Mouse (Mus musculus): ENCODE results near the gene Slc22a6. TPM values are rescaled to one million over a fixed set of nuclear protein-coding genes. Genes with fewer than 3 reads are reported as not detected.

Gene Slc22a6
- polyA plus RNA-seq (2012; rRNA removed; ENCODE audit: low replicate concordance), result not detected in 2 replicates

DNA sequence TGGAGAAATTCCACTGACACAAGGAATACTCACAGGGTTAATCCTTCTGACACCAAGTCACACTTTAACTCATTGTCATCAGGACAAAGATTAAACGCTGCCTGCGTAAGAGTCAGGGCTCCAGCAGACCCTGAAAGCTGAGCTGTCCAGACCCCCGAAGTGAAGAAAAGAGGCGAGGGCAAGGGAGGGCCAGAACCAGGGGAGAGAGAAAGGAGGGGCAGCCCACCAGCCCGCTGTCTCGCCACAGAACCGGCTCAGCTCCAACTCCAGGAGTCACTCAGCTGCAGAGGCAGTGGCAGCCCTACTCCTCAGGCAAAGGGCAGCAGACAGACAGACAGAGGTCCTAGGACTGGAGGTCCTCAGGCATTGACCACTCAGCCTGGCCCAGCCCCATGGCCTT, at the start of gene Slc22a6:
Gene Slc22a6 (plus strand): TSS at position 136 of the 400 bp plus-strand sequence.

DNA sequence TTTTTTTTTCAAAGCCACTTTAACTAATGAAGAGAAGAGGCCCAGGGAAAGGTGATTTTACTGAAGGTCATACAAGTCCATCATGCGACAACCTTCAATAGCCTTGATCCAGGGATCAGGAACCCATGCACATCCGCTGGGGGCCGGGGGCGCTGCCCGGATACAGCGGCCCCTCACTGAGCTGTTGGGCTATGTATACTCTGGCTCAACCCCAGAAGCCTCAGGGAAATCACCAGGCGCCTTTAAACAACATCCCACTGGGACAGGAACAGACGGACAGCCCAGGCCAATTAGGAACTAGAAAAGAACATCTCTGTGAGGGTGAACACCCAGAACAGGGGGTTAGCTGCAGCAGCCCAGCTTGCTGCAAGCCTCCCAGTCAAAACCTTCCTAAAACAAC, 26.9 kb upstream of the Slc22a6 start, which contains the start of gene Slc22a8:
Gene Slc22a8 (plus strand): TSS at position 301 of the 400 bp plus-strand sequence.

DNA sequence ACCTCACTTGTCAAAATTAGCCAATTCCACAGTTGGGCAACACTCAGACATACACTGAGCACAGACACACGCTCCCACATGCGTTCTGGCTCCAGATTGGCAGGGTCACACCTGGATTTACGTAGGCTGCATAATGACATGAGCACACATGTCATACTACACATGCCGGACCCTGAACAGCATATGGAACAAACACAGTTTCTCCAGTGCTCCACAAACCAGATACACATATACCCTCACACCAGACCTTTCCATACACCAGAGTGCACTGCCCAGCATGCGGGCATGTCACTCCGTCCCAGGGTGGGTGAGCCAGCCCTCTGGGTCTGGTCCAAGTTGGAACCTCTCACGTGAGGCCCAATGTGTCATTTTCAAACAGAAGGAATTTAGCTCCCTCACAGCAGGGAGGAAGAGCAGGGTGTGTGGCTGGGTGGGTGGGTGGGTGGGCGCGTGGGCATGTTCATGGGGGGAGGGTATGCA, 45.6 kb downstream of the Slc22a6 start, which contains the start of gene Chrm1:
Gene Chrm1 (plus strand): TSS at position 430 of the 480 bp plus-strand sequence.

Other genes with a start within 250 kb of the Slc22a6 start
- gene Slc22a30, start 212.9 kb upstream of the Slc22a6 start, polyA plus RNA-seq (2012; rRNA removed; ENCODE audit: low replicate concordance), result 0.06 TPM in 1 of 2 replicates, not detected in the other
- gene Slc22a8, start 26.8 kb upstream of the Slc22a6 start, polyA plus RNA-seq (2012; rRNA removed; ENCODE audit: low replicate concordance), result 0.03 TPM in 1 of 2 replicates, not detected in the other
- gene Chrm1, start 45.8 kb downstream of the Slc22a6 start, polyA plus RNA-seq (2012; rRNA removed; ENCODE audit: low replicate concordance), result 0.15 TPM in 1 of 2 replicates, not detected in the other
- gene Slc3a2, start 105.3 kb downstream of the Slc22a6 start, polyA plus RNA-seq (2012; rRNA removed; ENCODE audit: low replicate concordance), result 230 and 245 TPM in 2 replicates
- 29.9 and 51.4 TPM in 2 replicates for gene Wdr74, start 117.8 kb downstream of the Slc22a6 start, polyA plus RNA-seq (2012; rRNA removed; ENCODE audit: low replicate concordance)
- gene 1700092M07Rik, start 122.7 kb downstream of the Slc22a6 start, polyA plus RNA-seq (2012; rRNA removed; ENCODE audit: low replicate concordance), result not detected in 2 replicates
- 89.0 and 134 TPM in 2 replicates for gene Stx5a, start 123.4 kb downstream of the Slc22a6 start, polyA plus RNA-seq (2012; rRNA removed; ENCODE audit: low replicate concordance)
- gene Nxf1, start 139.0 kb downstream of the Slc22a6 start, polyA plus RNA-seq (2012; rRNA removed; ENCODE audit: low replicate concordance), result 93.8 and 152 TPM in 2 replicates
- 255 and 279 TPM in 2 replicates for gene Tmem223, start 153.0 kb downstream of the Slc22a6 start, polyA plus RNA-seq (2012; rRNA removed; ENCODE audit: low replicate concordance)
- 92.4 and 101 TPM in 2 replicates for gene Tmem179b, start 156.4 kb downstream of the Slc22a6 start, polyA plus RNA-seq (2012; rRNA removed; ENCODE audit: low replicate concordance)
- gene Taf6l, start 168.4 kb downstream of the Slc22a6 start, polyA plus RNA-seq (2012; rRNA removed; ENCODE audit: low replicate concordance), result 15.5 and 19.6 TPM in 2 replicates
- gene Polr2g, start 180.5 kb downstream of the Slc22a6 start, polyA plus RNA-seq (2012; rRNA removed; ENCODE audit: low replicate concordance), result 72.1 and 72.3 TPM in 2 replicates
- 2.1 and 3.7 TPM in 2 replicates for gene Zbtb3, start 184.5 kb downstream of the Slc22a6 start, polyA plus RNA-seq (2012; rRNA removed; ENCODE audit: low replicate concordance)
- gene Ttc9c, start 201.3 kb downstream of the Slc22a6 start, polyA plus RNA-seq (2012; rRNA removed; ENCODE audit: low replicate concordance), result 19.7 and 28.1 TPM in 2 replicates
- 13.8 and 28.4 TPM in 2 replicates for gene Hnrnpul2, start 202.0 kb downstream of the Slc22a6 start, polyA plus RNA-seq (2012; rRNA removed; ENCODE audit: low replicate concordance)
- 1.4 TPM in 1 of 2 replicates, not detected in the other for gene AC129217.1, start 211.7 kb downstream of the Slc22a6 start, polyA plus RNA-seq (2012; rRNA removed; ENCODE audit: low replicate concordance)
- 401 and 771 TPM in 2 replicates for gene Bscl2, start 219.4 kb downstream of the Slc22a6 start, polyA plus RNA-seq (2012; rRNA removed; ENCODE audit: low replicate concordance)
- 0.45 and 1.2 TPM in 2 replicates for gene Gng3, start 221.2 kb downstream of the Slc22a6 start, polyA plus RNA-seq (2012; rRNA removed; ENCODE audit: low replicate concordance)
- 14.5 and 30.5 TPM in 2 replicates for gene Lrrn4cl, start 232.7 kb downstream of the Slc22a6 start, polyA plus RNA-seq (2012; rRNA removed; ENCODE audit: low replicate concordance)

All from subcutaneous adipose tissue, adult 2 months (tissue).